Mouse (Mus musculus): Measurements from ENCODE around the gene Rasgrf2.

GRCm38 (mm10) chr13:91971246-91971645 is 160.2 kb downstream of the Rasgrf2 start:
- TF ChIP-seq CTCF (conservative IDR thresholded peaks at IDR 0.05; ENCODE audit: insufficient read depth, insufficient read length, low read depth, low read length), result no peak
- no peak for TF ChIP-seq POLR2A (IDR thresholded peaks at IDR 0.05; ENCODE audit: low read depth, low read length)
